Mouse (Mus musculus): Measurements from ENCODE around the gene Ankrd10.
A peak's percentile ranks its signal among the peaks of the same experiment; 100 is the strongest.

The Ankrd10 gene

GRCm38 (mm10) chr8:11635611-11636081 is at the start of gene Ankrd10:
Gene Ankrd10, minus strand, starts transcription at chr8:11635757.
- DNase-seq = peak; percentile 97

- DNase-seq = no peak
These were observed 49.0 kb upstream of the Ankrd10 start for GRCm38 (mm10) chr8:11684558-11684957.

- DNase-seq = no peak
These were observed 32.8 kb upstream of the Ankrd10 start for GRCm38 (mm10) chr8:11668308-11668707.

- peak; percentile 76 for DNase-seq
These were observed 30.6 kb upstream of the Ankrd10 start for GRCm38 (mm10) chr8:11666023-11666716.

GRCm38 (mm10) chr8:11661969-11662368 is 26.4 kb upstream of the Ankrd10 start:
- DNase-seq = no peak

GRCm38 (mm10) chr8:11650021-11650420 is 14.5 kb upstream of the Ankrd10 start:
- DNase-seq = no peak

GRCm38 (mm10) chr8:11643123-11643522 is 7.6 kb upstream of the Ankrd10 start:
- peak; percentile 91 for DNase-seq

GRCm38 (mm10) chr8:11640606-11641005 is 5.0 kb upstream of the Ankrd10 start:
- no peak for DNase-seq

- DNase-seq = no peak
These were observed 2.0 kb upstream of the Ankrd10 start for GRCm38 (mm10) chr8:11637531-11637930.

GRCm38 (mm10) chr8:11636324-11637057 is 934 bp upstream of the Ankrd10 start:
- DNase-seq = peak; percentile 98

- peak; percentile 97 for DNase-seq
These were observed 462 bp downstream of the Ankrd10 start for GRCm38 (mm10) chr8:11635012-11635577.

GRCm38 (mm10) chr8:11634331-11635011 is 1.1 kb downstream of the Ankrd10 start:
- peak; percentile 26 for DNase-seq

GRCm38 (mm10) chr8:11633414-11633813 is 2.1 kb downstream of the Ankrd10 start:
- DNase-seq = no peak

- peak; percentile 55 for DNase-seq
These were observed 3.2 kb downstream of the Ankrd10 start for GRCm38 (mm10) chr8:11632406-11632805.

- DNase-seq = no peak
These were observed 6.4 kb downstream of the Ankrd10 start for GRCm38 (mm10) chr8:11629206-11629605.

- DNase-seq = no peak
These were observed 6.9 kb downstream of the Ankrd10 start for GRCm38 (mm10) chr8:11628506-11629132.

- no peak for DNase-seq
These were observed 7.8 kb downstream of the Ankrd10 start for GRCm38 (mm10) chr8:11627717-11628116.

GRCm38 (mm10) chr8:11625084-11625483 is 10.5 kb downstream of the Ankrd10 start:
- no peak for DNase-seq

- no peak for DNase-seq
These were observed 16.5 kb downstream of the Ankrd10 start for GRCm38 (mm10) chr8:11619091-11619490.

- no peak for DNase-seq
These were observed 17.5 kb downstream of the Ankrd10 start for GRCm38 (mm10) chr8:11618063-11618462.

GRCm38 (mm10) chr8:11616294-11616693 is 19.3 kb downstream of the Ankrd10 start:
- peak; percentile 68 for DNase-seq

GRCm38 (mm10) chr8:11614126-11614835 is 21.3 kb downstream of the Ankrd10 start:
- DNase-seq = no peak
